Mouse (Mus musculus) neural tube, embryonic 11.5 days (tissue): ENCODE measurements around the gene Nt5c2. TPM values are rescaled to one million over a fixed set of nuclear protein-coding genes. Genes with fewer than 3 reads are reported as not detected.

Experiments used
- ATAC-seq: fragments of 200-750 bp; cut with Nextera tagmentation; 2 replicates; pipeline ENCODE4 v1.8.0; 2017; ENCODE audit warnings: moderate number of reproducible peaks, mild to moderate bottlenecking, moderate TSS enrichment, moderate library complexity; ENCODE audit not compliant: insufficient read depth, low FRiP score, low TSS enrichment
- DNase-seq: peaks from one replicate; pipeline ENCODE4 v3.0.0-alpha.2; 2015; ENCODE audit warnings: low spot score
- H3K27ac ChIP-seq: fragments of 300-500 bp; sonication (generic); 2 replicates; pipeline ENCODE4 v1.5.1; 2014; ENCODE audit warnings: low read depth, mild to moderate bottlenecking, low read length
- H3K27me3 ChIP-seq: fragments of 300-500 bp; sonication (generic); 2 replicates; pipeline ENCODE4 v1.6.1; 2014; ENCODE audit warnings: mild to moderate bottlenecking, low read length, mixed read lengths; ENCODE audit not compliant: control insufficient read depth, insufficient read depth
- H3K36me3 ChIP-seq: fragments of 300-500 bp; sonication (generic); 2 replicates; pipeline ENCODE4 v1.6.1; 2014; ENCODE audit warnings: mild to moderate bottlenecking, low read length, moderate library complexity, mixed read lengths; ENCODE audit not compliant: control insufficient read depth, insufficient read depth
- H3K4me1 ChIP-seq: fragments of 300-500 bp; sonication (generic); 2 replicates; pipeline ENCODE4 v1.6.1; 2014; ENCODE audit warnings: low read length, mixed read lengths; ENCODE audit not compliant: control insufficient read depth, insufficient read depth
- H3K4me2 ChIP-seq: fragments of 300-500 bp; sonication (generic); 2 replicates; pipeline ENCODE4 v1.6.1; 2014; ENCODE audit warnings: low read depth, mild to moderate bottlenecking, moderate library complexity
- H3K4me3 ChIP-seq: fragments of 300-500 bp; sonication (generic); 2 replicates; pipeline ENCODE4 v1.5.1; 2014; ENCODE audit warnings: low read depth, low read length
- H3K9ac ChIP-seq: fragments of 300-500 bp; sonication (generic); 2 replicates; pipeline ENCODE4 v1.6.1; 2014; ENCODE audit warnings: mild to moderate bottlenecking, low read length
- H3K9me3 ChIP-seq: fragments of 300-500 bp; sonication (generic); 2 replicates; pipeline ENCODE4 v1.6.1; 2016; ENCODE audit warnings: low read length; ENCODE audit not compliant: control insufficient read depth
- WGBS: fragments of 180-500 bp; shearing (Covaris S2); extraction: QIAGEN DNeasy Blood & Tissue Kit; methylation state at CpG from one replicate; pipeline ENCODE4 v1.1.7; 2014; 5-methylcytosine and 5-hydroxymethylcytosine counted together
- polyA plus RNA-seq: library from polyadenylated mRNA; unstranded; fragments of >200 nt; fragmentation: Nextera tagmentation; extraction: Ambion mirVana; gene quantifications from 2 replicates; pipeline ENCODE4 v1.2.1, GENCODE M21; 2014

The Nt5c2 gene
- polyA plus RNA-seq, 1 experiment from 2014 or later: 68.3 TPM

- no peaks in the 10 kb centered on the region for H3K36me3 ChIP-seq
- DNase-seq: no peak
- 0 out of 2 replicates have a peak, but pooled peaks cover 3% of the 10 kb centered on the region for H3K4me1 ChIP-seq
- 67% methylated on average over 16 of the region's 16 CpGs for WGBS
- no peaks in the 10 kb centered on the region for H3K27me3 ChIP-seq
- H3K9ac ChIP-seq: no peak overlapping the region; the same call in 1 of the 2 replicates
- no peak overlapping the region for H3K27ac ChIP-seq
- no peak overlapping the region for H3K4me2 ChIP-seq
- H3K9me3 ChIP-seq: no peaks in the 10 kb centered on the region
- no peak overlapping the region for H3K4me3 ChIP-seq
- ATAC-seq: no peak
These were observed 26.5 kb downstream of the Nt5c2 start for GRCm38 (mm10) chr19:46988231-46989087.

GRCm38 (mm10) chr19:46987646-46988045 is 27.3 kb downstream of the Nt5c2 start:
- H3K9ac ChIP-seq: no peak overlapping the region
- 0 out of 2 replicates have a peak, but pooled peaks cover 5% of the 10 kb centered on the region for H3K4me1 ChIP-seq
- DNase-seq (no peak), ATAC-seq (no peak)
- no peak overlapping the region for H3K27ac ChIP-seq
- H3K4me3 ChIP-seq: no peak overlapping the region
- H3K27me3 ChIP-seq: no peaks in the 10 kb centered on the region
- H3K9me3 ChIP-seq: no peaks in the 10 kb centered on the region
- H3K36me3 ChIP-seq: no peaks in the 10 kb centered on the region
- 88% methylated on average over 6 of the region's 6 CpGs for WGBS
- no peak overlapping the region for H3K4me2 ChIP-seq

- WGBS: 86% methylated on average over 13 of the region's 13 CpGs
- no peak for ATAC-seq
These were observed 30.0 kb downstream of the Nt5c2 start for GRCm38 (mm10) chr19:46984726-46985622.

GRCm38 (mm10) chr19:46983966-46984380 is 31.0 kb downstream of the Nt5c2 start:
- Histone ChIP-seq H3K27ac (no peak overlapping the region), H3K9ac (no peak overlapping the region), H3K36me3 (no peaks in the 10 kb centered on the region), H3K9me3 (no peaks in the 10 kb centered on the region), H3K4me2 (no peak overlapping the region), H3K4me1 (0 out of 2 replicates have a peak, but pooled peaks cover 5% of the 10 kb centered on the region), H3K27me3 (no peaks in the 10 kb centered on the region), H3K4me3 (no peak overlapping the region)
- DNase-seq (no peak), ATAC-seq (no peak)
- 66% methylated on average over 11 of the region's 11 CpGs for WGBS

More at GRCm38 (mm10) chr19:46984726-46985622, 30.0 kb downstream of the Nt5c2 start:
- no peak overlapping the region for H3K9ac ChIP-seq
- no peaks in the 10 kb centered on the region for H3K9me3 ChIP-seq
- H3K27ac ChIP-seq: no peak overlapping the region
- no peaks in the 10 kb centered on the region for H3K36me3 ChIP-seq
- no peaks in the 10 kb centered on the region for H3K27me3 ChIP-seq
- H3K4me3 ChIP-seq: no peak overlapping the region
- H3K4me1 ChIP-seq: 0 out of 2 replicates have a peak, but pooled peaks cover 5% of the 10 kb centered on the region
- DNase-seq: no peak
- H3K4me2 ChIP-seq: no peak overlapping the region

- Histone ChIP-seq H3K27me3 (no peaks in the 10 kb centered on the region), H3K36me3 (no peaks in the 10 kb centered on the region), H3K9ac (no peak overlapping the region), H3K9me3 (no peaks in the 10 kb centered on the region), H3K4me1 (0 out of 2 replicates have a peak, but pooled peaks cover 5% of the 10 kb centered on the region), H3K4me2 (no peak overlapping the region), H3K4me3 (no peak overlapping the region), H3K27ac (no peak overlapping the region)
- no peak for DNase-seq
- WGBS: 68% methylated on average over 14 of the region's 14 CpGs
- no peak for ATAC-seq
These were observed 31.5 kb downstream of the Nt5c2 start for GRCm38 (mm10) chr19:46983352-46983965.

GRCm38 (mm10) chr19:46981462-46981861 is 33.5 kb downstream of the Nt5c2 start:
- ATAC-seq (no peak), DNase-seq (no peak)
- WGBS: 36% methylated on average over 6 of the region's 6 CpGs
- Histone ChIP-seq H3K4me2 (no peak overlapping the region), H3K4me3 (no peak overlapping the region), H3K4me1 (0 out of 2 replicates have a peak, but pooled peaks cover 5% of the 10 kb centered on the region), H3K27ac (no peak overlapping the region), H3K27me3 (no peaks in the 10 kb centered on the region), H3K36me3 (no peaks in the 10 kb centered on the region), H3K9ac (no peak overlapping the region), H3K9me3 (no peaks in the 10 kb centered on the region)

- Histone ChIP-seq H3K27ac (no peak overlapping the region), H3K27me3 (no peaks in the 10 kb centered on the region), H3K36me3 (no peaks in the 10 kb centered on the region), H3K4me1 (0 out of 2 replicates have a peak, but pooled peaks cover 5% of the 10 kb centered on the region), H3K9me3 (no peaks in the 10 kb centered on the region), H3K4me3 (no peak overlapping the region), H3K9ac (no peak overlapping the region), H3K4me2 (no peak overlapping the region)
- WGBS: 85% methylated on average over 3 of the region's 3 CpGs
- ATAC-seq (no peak), DNase-seq (no peak)
These were observed 35.2 kb downstream of the Nt5c2 start for GRCm38 (mm10) chr19:46979781-46980105.

- Histone ChIP-seq H3K9ac (no peak overlapping the region), H3K9me3 (no peaks in the 10 kb centered on the region), H3K27me3 (no peaks in the 10 kb centered on the region), H3K4me2 (no peak overlapping the region), H3K27ac (no peak overlapping the region), H3K36me3 (no peaks in the 10 kb centered on the region), H3K4me3 (no peak overlapping the region), H3K4me1 (0 out of 2 replicates have a peak, but pooled peaks cover 5% of the 10 kb centered on the region)
- ATAC-seq (no peak), DNase-seq (no peak)
- WGBS: 86% methylated on average over 17 of the region's 17 CpGs
These were observed 35.8 kb downstream of the Nt5c2 start for GRCm38 (mm10) chr19:46978920-46979780.
